Mouse (Mus musculus) cerebellum, postnatal 4 days (tissue): ENCODE measurements at regions not wholly inside any gene's neighbourhood (a gene's known extent, or its start where the extent isn't known, plus 50 kb on each side); places are given as distances from the start of the nearest gene placed in this dataset.

ENCODE experiments used
- DNase-seq, 2 experiments: peaks; one replicate each; pipeline ENCODE4 v3.0.0; 2022; ENCODE audit warnings: low spot score in 2 of 2, mixed read lengths in 1 of 2

- DNase-seq: no peak
These were observed 94.5 kb downstream of the Cldn17 start for GRCm38 (mm10) chr16:88412287-88412686.

- no peak for DNase-seq
These were observed 98.6 kb downstream of the Cldn17 start for GRCm38 (mm10) chr16:88408144-88408543.

- DNase-seq: no peak
These were observed 102.4 kb downstream of the Cldn17 start for GRCm38 (mm10) chr16:88404331-88404730.

GRCm38 (mm10) chr16:88399881-88400280 lies 106.9 kb downstream of the Cldn17 start:
- peak in 1 of 2 experiments; percentile 16 for DNase-seq

GRCm38 (mm10) chr16:88392764-88393163 lies 102.7 kb upstream of the Grik1 start:
- no peak for DNase-seq

GRCm38 (mm10) chr16:88381605-88382279 lies 91.7 kb upstream of the Grik1 start:
- no peak for DNase-seq

GRCm38 (mm10) chr16:88375622-88376021 lies 85.6 kb upstream of the Grik1 start:
- no peak for DNase-seq

- no peak for DNase-seq
These were observed 84.5 kb upstream of the Grik1 start for GRCm38 (mm10) chr16:88374612-88375011.

- DNase-seq: peak in 1 of 2 experiments; percentile 38
These were observed 82.0 kb upstream of the Grik1 start for GRCm38 (mm10) chr16:88372034-88372433.

GRCm38 (mm10) chr16:88368146-88368545 lies 78.1 kb upstream of the Grik1 start:
- no peak for DNase-seq

GRCm38 (mm10) chr16:88367162-88367561 lies 77.1 kb upstream of the Grik1 start:
- DNase-seq: no peak

GRCm38 (mm10) chr16:88360081-88360480 lies 70.0 kb upstream of the Grik1 start:
- DNase-seq: no peak
